Mouse (Mus musculus): ENCODE data around the gene Tiprl. TPM values are rescaled to one million over a fixed set of nuclear protein-coding genes. Genes with fewer than 3 reads are reported as not detected.

Tiprl gene
- polyA plus RNA-seq, 1 experiment from 2014 or later: 70.3 TPM

GRCm38 (mm10) chr1:165188806-165189580, 47.8 kb downstream of the Tiprl start:
- DNase-seq (ENCODE audit: low spot score) (no peak), ATAC-seq (no peak)
- H3K27me3 ChIP-seq (replicated peaks; ENCODE audit: insufficient read depth, low read length): no peaks in the 10 kb centered on the region
- H3K4me3 ChIP-seq (ENCODE audit: low read depth, low read length): no peak overlapping the region
- H3K9me3 ChIP-seq (ENCODE audit: low read length): no peaks in the 10 kb centered on the region
- TF ChIP-seq CTCF (IDR thresholded peaks at IDR 0.05) (no peak), EP300 (IDR thresholded peaks at IDR 0.05) (no peak)
- H3K9ac ChIP-seq (replicated peaks; ENCODE audit: low read depth): no peak overlapping the region
- 69% methylated on average over 10 of the region's 10 CpGs for whole genome bisulfite sequencing
- H3K4me2 ChIP-seq (replicated peaks; ENCODE audit: low read depth, low read length): no peak overlapping the region
- peaks cover 3% of the 10 kb centered on the region; the same call in 1 of the 2 replicates for H3K4me1 ChIP-seq (ENCODE audit: insufficient read depth, low read depth, low read length)
- peaks cover 9% of the 10 kb centered on the region; the same call in 1 of the 2 replicates for H3K36me3 ChIP-seq (ENCODE audit: insufficient read depth, low read length)
- no peak overlapping the region for H3K27ac ChIP-seq (ENCODE audit: low read length)

- Histone ChIP-seq H3K27ac (ENCODE audit: low read length) (no peak overlapping the region), H3K4me2 (replicated peaks; ENCODE audit: low read depth, low read length) (no peak overlapping the region), H3K9ac (replicated peaks; ENCODE audit: low read depth) (no peak overlapping the region), H3K9me3 (ENCODE audit: low read length) (no peaks in the 10 kb centered on the region), H3K4me3 (ENCODE audit: low read depth, low read length) (no peak overlapping the region), H3K27me3 (replicated peaks; ENCODE audit: insufficient read depth, low read length) (no peaks in the 10 kb centered on the region), H3K36me3 (ENCODE audit: insufficient read depth, low read length) (peaks cover 9% of the 10 kb centered on the region; the same call in 1 of the 2 replicates), H3K4me1 (ENCODE audit: insufficient read depth, low read depth, low read length) (peaks cover 3% of the 10 kb centered on the region; the same call in 1 of the 2 replicates)
- DNase-seq (ENCODE audit: low spot score) (no peak), ATAC-seq (no peak)
- 64% methylated on average over 5 of the region's 5 CpGs for WGBS
- TF ChIP-seq CTCF (IDR thresholded peaks at IDR 0.05): no peak
- TF ChIP-seq EP300 (IDR thresholded peaks at IDR 0.05): no peak
Measured at GRCm38 (mm10) chr1:165187357-165187756, 49.4 kb downstream of the Tiprl start.

GRCm38 (mm10) chr1:165186491-165186890, 50.3 kb downstream of the Tiprl start:
- TF ChIP-seq CTCF (IDR thresholded peaks at IDR 0.05): no peak
- TF ChIP-seq EP300 (IDR thresholded peaks at IDR 0.05): no peak
- WGBS: 83% methylated on average over 12 of the region's 12 CpGs
- H3K27me3 ChIP-seq (replicated peaks; ENCODE audit: insufficient read depth, low read length): no peaks in the 10 kb centered on the region
- H3K36me3 ChIP-seq (ENCODE audit: insufficient read depth, low read length): peaks cover 12% of the 10 kb centered on the region; the same call in 1 of the 2 replicates
- H3K27ac ChIP-seq (ENCODE audit: low read length): no peak overlapping the region
- no peak overlapping the region for H3K9ac ChIP-seq (replicated peaks; ENCODE audit: low read depth)
- no peak overlapping the region for H3K4me3 ChIP-seq (ENCODE audit: low read depth, low read length)
- H3K9me3 ChIP-seq (ENCODE audit: low read length): no peaks in the 10 kb centered on the region
- ATAC-seq (no peak), DNase-seq (ENCODE audit: low spot score) (no peak)
- no peak overlapping the region for H3K4me2 ChIP-seq (replicated peaks; ENCODE audit: low read depth, low read length)
- H3K4me1 ChIP-seq (ENCODE audit: insufficient read depth, low read depth, low read length): peaks cover 3% of the 10 kb centered on the region; the same call in 1 of the 2 replicates

DNA sequence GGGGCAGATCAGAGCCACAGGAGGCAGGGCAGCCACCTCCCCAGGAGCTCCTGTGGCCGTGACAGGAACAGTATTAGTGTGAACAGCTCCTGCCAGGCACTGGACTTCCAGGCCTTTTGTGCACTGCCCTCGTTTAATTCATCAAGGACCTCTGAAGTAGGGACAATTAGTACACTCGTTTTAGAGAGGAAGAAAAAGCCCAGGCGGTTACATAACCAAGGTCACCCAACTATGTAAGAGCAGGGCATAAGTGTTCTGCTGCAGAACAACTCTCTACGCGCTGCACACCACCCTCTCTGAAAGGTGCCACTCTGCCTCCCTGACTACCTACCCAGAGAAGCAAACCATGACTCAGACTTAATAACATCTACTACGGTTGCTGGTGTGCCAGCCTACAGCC, 51.7 kb downstream of the Tiprl start:
- Histone ChIP-seq H3K36me3 (ENCODE audit: insufficient read depth, low read length) (0 out of 2 replicates have a peak, but pooled peaks cover 9% of the 10 kb centered on the region), H3K9ac (replicated peaks; ENCODE audit: low read depth) (no peak overlapping the region), H3K4me1 (ENCODE audit: insufficient read depth, low read depth, low read length) (peaks cover 3% of the 10 kb centered on the region; the same call in 1 of the 2 replicates), H3K27ac (ENCODE audit: low read length) (peak overlapping the region; percentile 69), H3K9me3 (ENCODE audit: low read length) (no peaks in the 10 kb centered on the region), H3K4me2 (replicated peaks; ENCODE audit: low read depth, low read length) (0 out of 2 replicates have a peak overlapping the region, but pooled peaks have one; percentile 14), H3K4me3 (ENCODE audit: low read depth, low read length) (no peak overlapping the region), H3K27me3 (replicated peaks; ENCODE audit: insufficient read depth, low read length) (no peaks in the 10 kb centered on the region)
- DNase-seq (ENCODE audit: low spot score) (peak; percentile 94), ATAC-seq (peak; percentile 96)
- TF ChIP-seq CTCF (IDR thresholded peaks at IDR 0.05): no peak
- peak; percentile 95 for TF ChIP-seq EP300 (IDR thresholded peaks at IDR 0.05)
- 47% methylated on average over 7 of the region's 7 CpGs for WGBS

GRCm38 (mm10) chr1:165184178-165184577, 52.6 kb downstream of the Tiprl start:
- no peak overlapping the region for H3K27ac ChIP-seq (ENCODE audit: low read length)
- H3K9ac ChIP-seq (replicated peaks; ENCODE audit: low read depth): no peak overlapping the region
- H3K4me1 ChIP-seq (ENCODE audit: insufficient read depth, low read depth, low read length): no peaks in the 10 kb centered on the region
- no peaks in the 10 kb centered on the region for H3K27me3 ChIP-seq (replicated peaks; ENCODE audit: insufficient read depth, low read length)
- H3K9me3 ChIP-seq (ENCODE audit: low read length): no peaks in the 10 kb centered on the region
- no peak overlapping the region for H3K4me2 ChIP-seq (replicated peaks; ENCODE audit: low read depth, low read length)
- 0 out of 2 replicates have a peak, but pooled peaks cover 9% of the 10 kb centered on the region for H3K36me3 ChIP-seq (ENCODE audit: insufficient read depth, low read length)
- DNase-seq (ENCODE audit: low spot score): no peak
- no peak overlapping the region for H3K4me3 ChIP-seq (ENCODE audit: low read depth, low read length)
- no peak for TF ChIP-seq CTCF (IDR thresholded peaks at IDR 0.05)
- WGBS: 74% methylated on average over 3 of the region's 3 CpGs
- no peak for ATAC-seq

- 0 out of 2 replicates have a peak, but pooled peaks cover 9% of the 10 kb centered on the region for H3K36me3 ChIP-seq (ENCODE audit: insufficient read depth, low read length)
- DNase-seq (ENCODE audit: low spot score): peak; percentile 79
- H3K4me3 ChIP-seq (ENCODE audit: low read depth, low read length): no peak overlapping the region
- peak; percentile 47 for ATAC-seq
- H3K9me3 ChIP-seq (ENCODE audit: low read length): no peaks in the 10 kb centered on the region
- H3K27ac ChIP-seq (ENCODE audit: low read length): no peak overlapping the region
- H3K27me3 ChIP-seq (replicated peaks; ENCODE audit: insufficient read depth, low read length): no peaks in the 10 kb centered on the region
- H3K9ac ChIP-seq (replicated peaks; ENCODE audit: low read depth): no peak overlapping the region
- TF ChIP-seq EP300 (IDR thresholded peaks at IDR 0.05) (peak; percentile 24; the same call in 1 of the 2 replicates), CTCF (IDR thresholded peaks at IDR 0.05) (peak; percentile 54)
- WGBS: 44% methylated on average over 6 of the region's 6 CpGs
- no peak overlapping the region for H3K4me2 ChIP-seq (replicated peaks; ENCODE audit: low read depth, low read length)
- no peaks in the 10 kb centered on the region for H3K4me1 ChIP-seq (ENCODE audit: insufficient read depth, low read depth, low read length)
Measured at GRCm38 (mm10) chr1:165183400-165183799, 53.4 kb downstream of the Tiprl start.

Data from lung, postnatal 0 days (tissue).